Mouse (Mus musculus) midbrain, embryonic 10.5 days (tissue): ENCODE measurements around the gene St6galnac3. TPM values are rescaled to one million over a fixed set of nuclear protein-coding genes. Genes with fewer than 3 reads are reported as not detected.
A peak's percentile ranks its signal among the peaks of the same experiment; 100 is the strongest.

Experiments
- DNase-seq: peaks from one replicate; pipeline ENCODE4 v3.0.0-alpha.2; 2017; ENCODE audit warnings: low spot score
- H3K27ac ChIP-seq: fragments of 300-500 bp; sonication (generic); replicated peaks from 2 replicates; pipeline ENCODE4 v1.5.1; 2016; ENCODE audit warnings: mild to moderate bottlenecking
- H3K27me3 ChIP-seq: fragments of 300-500 bp; sonication (generic); 2 replicates; pipeline ENCODE4 v1.6.1; 2016; ENCODE audit warnings: low read depth, mild to moderate bottlenecking; ENCODE audit not compliant: poor library complexity, severe bottlenecking
- H3K36me3 ChIP-seq: fragments of 300-500 bp; sonication (generic); 2 replicates; pipeline ENCODE4 v1.6.1; 2016; ENCODE audit warnings: mild to moderate bottlenecking, moderate library complexity
- H3K4me1 ChIP-seq: fragments of 300-500 bp; sonication (generic); 2 replicates; pipeline ENCODE4 v1.6.1; 2016
- H3K4me3 ChIP-seq: fragments of 300-500 bp; sonication (generic); 2 replicates; pipeline ENCODE4 v1.5.1; 2016; ENCODE audit warnings: mild to moderate bottlenecking, moderate library complexity
- H3K9me3 ChIP-seq: fragments of 300-500 bp; sonication (generic); replicated peaks from 2 replicates; pipeline ENCODE4 v1.6.1; 2016; ENCODE audit warnings: mild to moderate bottlenecking
- WGBS: fragments of 180-500 bp; shearing (Covaris S2); methylation state at CpG from one replicate; pipeline ENCODE4 v1.1.7; 2016; 5-methylcytosine and 5-hydroxymethylcytosine counted together
- polyA plus RNA-seq: library from polyadenylated mRNA; unstranded; fragments of >200 nt; fragmentation: Nextera tagmentation; extraction: Ambion mirVana; gene quantifications from 2 replicates; pipeline ENCODE4 v1.2.1, GENCODE M21; 2016

Gene St6galnac3
- polyA plus RNA-seq, 1 experiment from 2014 or later, result 33.6 TPM

DNA sequence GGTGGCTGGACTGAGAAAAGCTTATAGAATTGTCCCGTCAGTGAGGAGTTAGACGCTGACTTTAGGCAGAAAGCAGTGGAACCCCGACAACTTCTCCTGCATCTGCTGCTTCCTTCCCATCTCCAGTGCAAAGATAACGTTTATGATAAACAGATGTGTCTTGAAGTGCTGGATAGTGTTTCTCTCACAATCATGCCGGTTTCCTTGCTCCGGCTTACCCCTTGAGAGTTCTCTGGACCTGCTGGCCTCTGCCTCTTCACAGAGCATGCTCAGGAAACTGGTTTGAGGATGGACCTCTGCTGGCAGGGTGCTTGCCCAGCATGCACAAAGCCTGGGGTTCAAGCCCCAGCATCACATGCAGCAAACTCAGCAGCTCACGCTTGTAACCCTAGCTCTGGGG is 23.8 kb downstream of the St6galnac3 start:
- no peaks in the 10 kb centered on the region for H3K9me3 ChIP-seq
- no peaks in the 10 kb centered on the region for H3K27me3 ChIP-seq
- H3K4me1 ChIP-seq, result peaks cover 48% of the 10 kb centered on the region
- H3K27ac ChIP-seq, result peak overlapping the region; percentile 33; the same call in 1 of the 2 replicates
- no peak overlapping the region for H3K4me3 ChIP-seq
- no peaks in the 10 kb centered on the region for H3K36me3 ChIP-seq
- WGBS, result 76% methylated on average over 7 of the region's 7 CpGs
- no peak for DNase-seq

DNA sequence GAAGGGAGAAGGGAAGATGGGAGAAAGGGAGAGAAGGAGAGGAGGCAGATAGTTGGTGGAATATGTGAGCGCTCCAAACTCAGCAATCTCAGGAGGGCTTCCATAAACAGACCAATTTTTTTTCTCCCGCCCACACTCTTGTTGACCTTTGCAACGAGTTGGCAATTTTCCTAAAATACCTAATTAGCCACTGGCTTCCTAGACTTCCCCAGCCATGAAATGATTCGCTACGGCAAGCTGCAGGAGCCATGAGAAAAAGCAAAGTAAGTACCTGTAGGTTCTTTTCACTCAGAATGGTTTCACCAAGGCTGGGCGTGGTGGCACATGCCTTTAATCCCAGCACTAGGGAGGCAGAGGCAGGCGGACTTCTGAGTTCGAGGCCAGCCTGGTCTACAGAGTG is 25.9 kb downstream of the St6galnac3 start:
- H3K4me1 ChIP-seq, result peaks cover 48% of the 10 kb centered on the region
- H3K27me3 ChIP-seq, result no peaks in the 10 kb centered on the region
- no peaks in the 10 kb centered on the region for H3K9me3 ChIP-seq
- 92% methylated on average over 8 of the region's 8 CpGs for WGBS
- H3K36me3 ChIP-seq, result 0 out of 2 replicates have a peak, but pooled peaks cover 2% of the 10 kb centered on the region
- no peak for DNase-seq
- H3K27ac ChIP-seq, result no peak overlapping the region
- no peak overlapping the region for H3K4me3 ChIP-seq

DNA sequence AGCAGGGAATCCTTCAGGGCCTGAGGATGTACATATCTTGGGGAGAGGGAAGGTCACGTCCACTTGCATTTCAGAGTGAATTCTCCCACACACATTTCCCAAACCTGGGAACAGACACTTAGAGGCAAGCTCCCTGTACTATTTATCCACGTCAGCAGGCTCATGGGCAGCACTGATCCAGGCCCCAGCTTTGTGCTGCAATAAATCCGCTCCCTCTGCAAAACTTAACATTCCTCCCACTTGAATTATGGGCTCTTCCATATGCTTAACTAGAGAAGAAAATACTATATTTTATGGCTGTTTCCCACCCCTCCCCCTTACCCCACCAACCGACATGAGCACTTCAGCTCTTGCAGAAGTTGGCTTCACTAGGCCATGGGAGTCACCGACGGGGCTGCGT is 32.0 kb downstream of the St6galnac3 start:
- no peak overlapping the region for H3K4me3 ChIP-seq
- H3K27me3 ChIP-seq, result no peaks in the 10 kb centered on the region
- no peak for DNase-seq
- no peak overlapping the region for H3K27ac ChIP-seq
- no peaks in the 10 kb centered on the region for H3K9me3 ChIP-seq
- H3K36me3 ChIP-seq, result 0 out of 2 replicates have a peak, but pooled peaks cover 2% of the 10 kb centered on the region
- WGBS, result 87% methylated on average over 7 of the region's 7 CpGs
- H3K4me1 ChIP-seq, result peaks cover 38% of the 10 kb centered on the region

DNA sequence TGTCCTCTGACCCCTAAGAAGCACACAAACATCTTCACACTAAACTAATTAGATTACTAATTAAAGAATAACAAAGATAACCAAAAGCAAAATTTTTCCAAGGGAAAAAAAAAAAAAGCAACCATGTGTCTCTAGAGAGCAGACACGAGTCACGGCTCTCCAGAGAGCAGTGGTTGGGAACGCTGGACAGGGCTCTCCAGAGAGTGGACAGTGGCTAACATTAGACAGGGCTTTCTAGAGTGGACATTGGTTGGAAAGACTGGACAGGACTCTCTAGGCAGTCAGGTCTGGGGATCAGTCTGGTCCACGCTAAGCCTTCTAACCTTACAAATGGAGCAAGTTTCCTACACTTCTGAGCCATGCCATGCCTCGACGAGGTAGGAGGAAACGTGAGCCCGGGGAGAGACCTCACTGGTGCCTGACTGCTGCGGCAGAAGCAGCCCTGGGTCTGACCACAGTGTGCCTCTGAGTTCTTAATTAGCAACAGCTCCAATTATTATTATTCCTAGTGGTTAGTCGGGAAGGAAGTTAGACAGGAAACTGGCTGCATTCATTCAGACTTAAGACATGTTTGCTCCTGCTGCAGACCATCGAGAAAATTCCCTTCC is 32.7 kb downstream of the St6galnac3 start:
- no peak for DNase-seq
- Histone ChIP-seq H3K9me3 (no peaks in the 10 kb centered on the region), H3K4me3 (no peak overlapping the region), H3K36me3 (0 out of 2 replicates have a peak, but pooled peaks cover 2% of the 10 kb centered on the region), H3K27ac (no peak overlapping the region), H3K27me3 (no peaks in the 10 kb centered on the region), H3K4me1 (peaks cover 33% of the 10 kb centered on the region)
- WGBS, result 71% methylated on average over 11 of the region's 11 CpGs

DNA sequence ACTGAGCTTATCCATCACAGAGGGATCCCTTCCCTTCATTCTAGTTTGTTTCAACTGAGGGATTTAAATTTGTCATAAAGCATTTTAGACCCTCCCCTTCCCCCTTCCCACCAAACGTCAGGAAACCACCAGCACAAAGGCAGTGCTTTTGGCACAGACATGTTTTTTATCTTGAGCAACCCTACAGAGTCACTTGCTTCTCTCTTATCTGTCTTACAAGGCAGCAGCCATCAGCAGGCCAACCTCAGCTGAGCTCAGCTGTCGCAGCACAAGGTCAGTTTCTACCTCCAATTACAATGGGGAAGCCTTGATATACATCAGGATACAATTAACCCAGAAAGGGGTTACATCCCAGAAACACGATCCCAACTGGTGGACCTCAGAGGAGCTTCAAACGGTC is 33.4 kb downstream of the St6galnac3 start:
- no peak overlapping the region for H3K27ac ChIP-seq
- no peak for DNase-seq
- WGBS, result 67% methylated on average over 4 of the region's 4 CpGs
- H3K4me3 ChIP-seq, result no peak overlapping the region
- H3K4me1 ChIP-seq, result peaks cover 30% of the 10 kb centered on the region
- H3K27me3 ChIP-seq, result no peaks in the 10 kb centered on the region
- 0 out of 2 replicates have a peak, but pooled peaks cover 2% of the 10 kb centered on the region for H3K36me3 ChIP-seq
- no peaks in the 10 kb centered on the region for H3K9me3 ChIP-seq

DNA sequence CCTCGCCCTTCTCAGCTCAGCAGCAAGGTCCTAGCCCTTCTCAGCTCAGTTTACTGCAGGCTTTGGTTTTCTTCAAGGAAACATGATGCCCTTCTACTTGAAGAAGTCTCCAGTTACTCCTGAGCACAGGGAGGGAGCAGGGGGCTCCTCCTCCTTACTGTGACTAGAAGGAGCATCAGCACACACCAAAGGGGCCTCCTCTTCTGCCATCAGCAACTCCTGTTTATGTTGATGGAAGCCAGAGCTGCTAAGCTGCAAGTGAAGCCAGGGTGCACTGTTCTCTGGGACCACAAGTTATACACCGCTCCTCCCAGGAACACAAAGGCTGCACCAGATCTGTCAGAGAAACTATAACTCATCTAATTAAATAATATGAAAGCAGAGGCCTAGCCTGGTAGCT is 34.4 kb downstream of the St6galnac3 start:
- Histone ChIP-seq H3K9me3 (no peaks in the 10 kb centered on the region), H3K27me3 (no peaks in the 10 kb centered on the region), H3K36me3 (0 out of 2 replicates have a peak, but pooled peaks cover 2% of the 10 kb centered on the region), H3K4me1 (peaks cover 30% of the 10 kb centered on the region), H3K27ac (peak overlapping the region; percentile 24), H3K4me3 (no peak overlapping the region)
- 83% methylated on average over 2 of the region's 2 CpGs for WGBS
- DNase-seq, result no peak

DNA sequence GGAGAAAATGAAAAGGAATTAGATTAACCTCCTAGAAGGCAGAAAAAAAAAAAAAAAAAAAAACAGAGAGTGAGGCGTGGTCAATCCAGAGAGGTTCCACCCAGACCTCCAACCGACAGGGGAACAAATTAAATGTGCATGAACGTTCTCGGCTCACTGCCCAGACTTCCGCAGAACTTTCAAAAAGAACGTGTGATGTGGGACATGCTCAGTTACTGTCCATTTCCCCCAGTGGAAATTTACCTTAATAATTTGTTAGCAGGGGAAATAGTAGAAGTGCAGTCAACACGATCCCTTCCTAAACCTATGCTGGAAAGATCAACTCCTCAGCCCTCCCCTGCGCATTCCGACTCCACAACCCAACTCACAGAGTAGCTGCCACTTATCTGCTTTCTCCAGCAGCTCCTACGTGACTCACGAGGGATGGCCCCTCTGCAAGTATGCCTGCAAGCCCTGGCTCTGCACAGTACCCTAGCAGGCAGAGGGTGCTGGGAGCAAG is 35.1 kb downstream of the St6galnac3 start:
- WGBS, result 75% methylated on average over 11 of the region's 11 CpGs
- no peaks in the 10 kb centered on the region for H3K36me3 ChIP-seq
- peak overlapping the region; percentile 24 for H3K27ac ChIP-seq
- no peaks in the 10 kb centered on the region for H3K9me3 ChIP-seq
- H3K4me3 ChIP-seq, result no peak overlapping the region
- peaks cover 30% of the 10 kb centered on the region for H3K4me1 ChIP-seq
- H3K27me3 ChIP-seq, result no peaks in the 10 kb centered on the region
- no peak for DNase-seq

DNA sequence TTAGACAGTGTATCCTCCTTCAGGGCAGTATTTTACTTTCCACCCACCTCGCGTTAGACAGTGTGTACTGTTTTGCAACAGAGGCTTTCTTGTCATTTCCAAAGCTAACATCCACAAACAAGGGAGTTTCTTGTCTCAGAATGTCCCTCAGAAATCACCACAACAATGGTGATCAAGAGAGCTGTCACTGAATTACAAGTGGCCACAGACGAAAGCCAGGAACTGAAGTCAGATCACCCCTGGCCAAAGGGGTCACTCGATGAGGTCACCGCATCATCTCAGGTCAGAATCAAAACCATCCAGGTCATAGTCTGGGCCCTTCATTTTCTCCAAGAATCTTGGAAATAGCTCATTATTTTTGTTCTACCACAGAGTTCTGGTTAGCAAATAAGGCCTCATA is 37.1 kb downstream of the St6galnac3 start:
- no peaks in the 10 kb centered on the region for H3K36me3 ChIP-seq
- WGBS, result 85% methylated on average over 5 of the region's 5 CpGs
- peaks cover 26% of the 10 kb centered on the region for H3K4me1 ChIP-seq
- H3K4me3 ChIP-seq, result no peak overlapping the region
- no peak overlapping the region for H3K27ac ChIP-seq
- H3K9me3 ChIP-seq, result no peaks in the 10 kb centered on the region
- no peak for DNase-seq
- H3K27me3 ChIP-seq, result no peaks in the 10 kb centered on the region

DNA sequence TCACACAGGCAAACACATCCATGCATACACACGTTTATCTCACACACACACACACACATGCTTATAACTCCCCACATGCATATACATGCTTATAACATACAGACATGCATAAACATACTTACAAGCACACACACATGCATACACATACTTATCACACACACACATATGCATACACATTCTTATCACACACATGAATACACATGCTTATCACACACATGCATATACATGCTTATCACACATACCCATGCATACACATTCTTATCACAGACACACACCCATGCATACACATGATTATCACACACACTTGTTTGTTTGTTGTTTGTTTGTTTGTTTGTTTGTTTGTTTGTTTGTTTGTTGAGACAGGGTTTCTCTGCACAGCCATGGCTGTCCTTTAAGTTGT is 40.1 kb downstream of the St6galnac3 start:
- no peak overlapping the region for H3K4me3 ChIP-seq
- 84% methylated on average over 1 of the region's 1 CpGs for WGBS
- no peaks in the 10 kb centered on the region for H3K27me3 ChIP-seq
- DNase-seq, result no peak
- H3K27ac ChIP-seq, result no peak overlapping the region
- no peaks in the 10 kb centered on the region for H3K9me3 ChIP-seq
- peaks cover 10% of the 10 kb centered on the region for H3K4me1 ChIP-seq
- no peaks in the 10 kb centered on the region for H3K36me3 ChIP-seq

DNA sequence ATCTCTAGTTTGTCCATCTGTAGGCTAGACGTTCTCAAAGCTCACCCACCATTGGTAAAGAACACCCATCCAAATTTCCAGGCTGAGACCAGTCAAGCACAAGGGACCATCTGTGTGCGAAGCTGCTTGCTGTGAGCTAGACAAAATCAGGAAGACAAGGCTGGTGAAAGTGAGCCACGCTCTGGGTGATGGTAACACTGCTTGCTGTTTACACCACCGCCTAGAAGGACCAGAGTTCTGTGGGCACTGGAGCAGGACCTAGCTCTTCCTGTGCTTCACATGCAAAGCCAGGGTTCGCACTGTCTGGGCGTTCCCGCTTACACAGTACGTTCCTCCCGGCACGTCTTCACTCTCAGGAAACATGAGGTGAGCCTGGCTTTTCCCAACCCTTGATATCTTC is 42.7 kb downstream of the St6galnac3 start:
- Histone ChIP-seq H3K27ac (no peak overlapping the region), H3K9me3 (no peaks in the 10 kb centered on the region), H3K4me1 (peaks cover 8% of the 10 kb centered on the region), H3K4me3 (no peak overlapping the region), H3K36me3 (no peaks in the 10 kb centered on the region), H3K27me3 (no peaks in the 10 kb centered on the region)
- DNase-seq, result no peak
- WGBS, result 94% methylated on average over 10 of the region's 10 CpGs

DNA sequence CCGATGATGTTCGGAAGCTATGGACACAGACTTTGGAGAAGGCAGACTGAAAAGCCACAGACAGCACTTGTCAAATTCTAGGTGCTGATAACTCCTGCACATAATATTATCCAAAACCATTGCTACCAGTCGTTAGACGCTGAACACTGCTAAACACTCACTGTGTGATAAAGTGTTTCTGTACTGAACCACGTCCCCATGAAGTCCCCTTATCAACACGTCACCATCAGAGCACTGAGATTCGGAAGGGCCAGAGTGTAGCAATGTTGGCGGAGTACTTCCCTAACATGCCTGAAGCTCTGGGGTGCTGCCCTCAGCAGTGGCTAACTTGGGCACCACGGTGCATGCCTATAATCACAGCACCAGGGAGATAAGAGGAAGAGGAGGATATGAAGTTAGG is 43.3 kb downstream of the St6galnac3 start:
- 95% methylated on average over 9 of the region's 9 CpGs for WGBS
- H3K36me3 ChIP-seq, result no peaks in the 10 kb centered on the region
- no peak overlapping the region for H3K27ac ChIP-seq
- peaks cover 14% of the 10 kb centered on the region for H3K4me1 ChIP-seq
- no peak overlapping the region for H3K4me3 ChIP-seq
- no peaks in the 10 kb centered on the region for H3K27me3 ChIP-seq
- no peak for DNase-seq
- no peaks in the 10 kb centered on the region for H3K9me3 ChIP-seq

DNA sequence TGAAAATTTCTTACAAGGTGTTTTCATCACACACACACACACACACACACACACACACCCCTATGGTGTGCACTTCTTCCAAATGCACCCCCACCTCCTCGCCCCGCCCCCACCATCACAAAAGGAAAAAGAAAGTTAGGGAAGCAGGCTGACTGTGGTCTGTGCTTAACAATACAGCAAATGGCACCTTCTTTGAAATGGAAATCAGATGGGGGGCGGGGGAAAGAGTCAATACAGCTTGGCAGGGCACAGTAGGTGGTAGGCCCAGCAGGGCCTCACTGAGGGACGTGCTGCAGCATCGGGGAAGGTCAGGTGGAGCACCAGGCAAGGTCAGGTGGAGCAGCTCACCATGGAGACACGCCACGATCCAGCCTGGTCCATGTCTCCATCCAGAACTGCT is 49.1 kb downstream of the St6galnac3 start:
- H3K4me3 ChIP-seq, result peak overlapping the region; percentile 32
- H3K27ac ChIP-seq, result peak overlapping the region; percentile 70
- H3K36me3 ChIP-seq, result no peaks in the 10 kb centered on the region
- H3K27me3 ChIP-seq, result no peaks in the 10 kb centered on the region
- DNase-seq, result peak; percentile 45
- H3K4me1 ChIP-seq, result peaks cover 45% of the 10 kb centered on the region
- 10% methylated on average over 7 of the region's 7 CpGs for WGBS
- no peaks in the 10 kb centered on the region for H3K9me3 ChIP-seq

DNA sequence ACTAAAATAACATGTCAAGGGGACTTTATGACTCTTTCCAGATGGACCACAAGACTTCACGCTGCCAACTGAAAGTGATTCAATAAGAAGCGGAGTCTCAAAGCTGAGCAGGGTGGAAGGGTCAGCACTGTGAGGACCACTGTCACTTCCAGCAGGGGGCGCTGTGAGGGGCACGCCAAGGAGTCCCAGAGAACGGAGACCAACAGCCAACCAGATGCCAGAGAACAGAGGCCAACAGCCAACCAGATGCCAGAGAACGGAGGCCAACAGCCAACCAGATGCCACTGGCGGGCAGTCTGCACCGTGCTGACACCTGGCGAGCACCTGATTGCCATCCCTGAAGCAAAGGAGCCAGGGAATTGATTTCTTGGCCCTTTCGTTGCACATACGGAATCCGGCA is 49.9 kb downstream of the St6galnac3 start:
- H3K36me3 ChIP-seq, result no peaks in the 10 kb centered on the region
- no peaks in the 10 kb centered on the region for H3K9me3 ChIP-seq
- peak; percentile 84 for DNase-seq
- 24% methylated on average over 12 of the region's 12 CpGs for WGBS
- no peaks in the 10 kb centered on the region for H3K27me3 ChIP-seq
- peaks cover 47% of the 10 kb centered on the region for H3K4me1 ChIP-seq
- H3K4me3 ChIP-seq, result peak overlapping the region; percentile 27
- H3K27ac ChIP-seq, result peak overlapping the region; percentile 53
